In the genomic region with DNA sequence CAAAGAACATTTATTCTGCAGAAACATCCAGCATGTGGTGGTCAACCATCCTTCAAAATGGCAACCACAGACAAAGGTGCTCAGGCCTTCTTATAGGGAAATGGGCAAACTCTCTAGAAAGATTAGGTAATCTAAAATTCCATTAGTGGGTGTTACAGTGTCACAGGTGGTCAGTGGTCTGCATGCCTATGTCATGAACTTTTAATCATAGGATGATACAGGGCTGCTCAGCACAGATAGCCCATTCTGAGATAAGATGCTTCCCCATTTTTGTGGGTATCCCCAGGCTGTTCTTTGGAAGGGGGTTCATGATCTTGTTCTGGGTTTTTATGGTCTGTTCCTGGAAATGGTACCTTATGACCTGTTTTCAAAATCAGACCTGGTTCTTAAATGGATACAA, we compare ENCODE assay signal across 22 mouse cellular contexts. TPM values are rescaled to one million over a fixed set of nuclear protein-coding genes. Genes with fewer than 3 reads are reported as not detected.
DNase-seq lines count a peak whose midpoint lies in the region; ATAC-seq and TF ChIP-seq lines count a peak whose summit lies in the region.
"Had no signal": no experiment of that assay in that cellular context is flagged by ENCODE, and none has a peak within 500 bp of the region (broad histone marks: within the 10 kb centered on the region; RNA-seq: fewer than 3 reads in every experiment).

No protein-coding gene starts in this region.

- H3K9me3 ChIP-seq in G1E (replicated peaks) (no peaks in the 10 kb centered on the region), MEL (replicated peaks; ENCODE audit: insufficient read depth, low read length) (no peaks in the 10 kb centered on the region)

- no peaks in the 10 kb centered on the region for H3K27me3 ChIP-seq in G1E (ENCODE audit: insufficient read depth, low read length)
- H3K27me3 ChIP-seq in MEL (ENCODE audit: control insufficient read depth in 1 of 2, insufficient read depth in 2 of 2, low read length in 2 of 2) = no peaks in the 10 kb centered on the region
- H3K27me3 ChIP-seq: Patski had no signal

- H3K4me1 ChIP-seq in G1E (ENCODE audit: insufficient read depth, low read depth, low read length) (0 out of 2 replicates have a peak, but pooled peaks cover 3% of the 10 kb centered on the region), MEL (ENCODE audit: control insufficient read depth in 1 of 2, insufficient read depth in 2 of 2, low read length in 2 of 2) (peaks cover 0 to 4% of the 10 kb centered on the region in 2 experiments; a peak in 2 of 4 replicates)

- no peaks in the 10 kb centered on the region for H3K36me3 ChIP-seq in G1E (replicated peaks)
- H3K36me3 ChIP-seq in MEL (ENCODE audit: control insufficient read depth in 1 of 2, insufficient read depth in 2 of 2, low read length in 2 of 2) = peaks cover 0 to 4% of the 10 kb centered on the region in 2 experiments; a peak in 1 of 4 replicates

- ATAC-seq in G1E (ENCODE audit: extremely low read depth, insufficient number of reproducible peaks, low FRiP score, poor library complexity, severe bottlenecking) = peak; percentile 48; the same call in 1 of the 2 replicates
- ATAC-seq: activated CD4-positive, CD25-positive, alpha-beta regulatory T cell, adult 4 months; CD4-positive, CD25-positive, alpha-beta regulatory T cell, adult 4 months; Patski had no signal

- TF ChIP-seq EP300 in MEL (IDR thresholded peaks at IDR 0.05; ENCODE audit: low read depth in 1 of 2, low read length in 2 of 2) = peak; percentile 50 to 66

- no peak overlapping the region for H3K27ac ChIP-seq in MEL (ENCODE audit: control insufficient read depth, low read depth, low read length)

- H3K4me3 ChIP-seq in G1E (ENCODE audit: low read depth, low read length) (no peak overlapping the region), MEL (ENCODE audit: control insufficient read depth in 1 of 2, insufficient read depth in 1 of 2, low read depth in 2 of 2, low read length in 2 of 2) (no peak overlapping the region)

- no peak overlapping the region for H3K9ac ChIP-seq in MEL (ENCODE audit: control insufficient read depth, low read depth, low read length, poor library complexity, severe bottlenecking)

- TF ChIP-seq RAD21 in MEL (IDR thresholded peaks at IDR 0.05; ENCODE audit: low read depth, low read length) = no peak

- no peak for TF ChIP-seq POLR2A in MEL (IDR thresholded peaks at IDR 0.05; ENCODE audit: control insufficient read depth in 1 of 2, insufficient read depth in 1 of 2, low read depth in 1 of 2, low read length in 2 of 2, poor library complexity in 1 of 2)

- TF ChIP-seq CTCF in G1E (IDR thresholded peaks at IDR 0.05; ENCODE audit: low read depth, low read length) = no peak
- no peak for TF ChIP-seq CTCF in MEL (IDR thresholded peaks at IDR 0.05 in 2 of 3, conservative IDR thresholded peaks at IDR 0.05 in 1 of 3; ENCODE audit: control insufficient read depth in 1 of 3, insufficient read depth in 1 of 3, low read depth in 2 of 3, low read length in 3 of 3, poor library complexity in 1 of 3, severe bottlenecking in 1 of 3)

- DNase-seq in G1E (ENCODE audit: low spot score) (no peak), MEL (ENCODE audit: low read depth, low spot score) (peak; percentile 13), MEL-GATA-1-ER (ENCODE audit: extremely low read depth, low read depth) (peak; percentile 7)
- no peak for DNase-seq in right cerebral cortex, postnatal 36 days (ENCODE audit: low spot score in 2 of 2)
- DNase-seq in heart, adult 11 months = no peak
- DNase-seq in layer of hippocampus, adult 8-10 months (ENCODE audit: low spot score in 2 of 2) = no peak
- DNase-seq: adrenal gland, adult 2 months; adrenal gland, adult 8-10 months; adrenal gland, postnatal 10 days; adrenal gland, postnatal 14 days; adrenal gland, postnatal 25 days; adrenal gland, postnatal 36 days; B cell, adult 2 months; cerebellum, adult 11 months; cerebellum, adult 11-12 months; cerebellum, adult 18-20 months; cerebellum, adult 2 months; cerebellum, adult 8-10 months; cerebellum, adult 9-10 months had no signal

- H3K79me2 ChIP-seq in MEL (ENCODE audit: control insufficient read depth, insufficient read depth, low read length, poor library complexity) = no peaks in the 10 kb centered on the region

TF ChIP-seq in MEL, 35 proteins besides CTCF, POLR2A, EP300 and RAD21:
- TF ChIP-seq BHLHE40 (IDR thresholded peaks at IDR 0.05; ENCODE audit: borderline replicate concordance, low read depth, low read length) (no peak), UBTF (IDR thresholded peaks at IDR 0.05; ENCODE audit: borderline replicate concordance, insufficient read depth, low read depth, low read length) (no peak), USF1 (IDR thresholded peaks at IDR 0.05; ENCODE audit: low read depth, low read length) (no peak), TCF12 (IDR thresholded peaks at IDR 0.05; ENCODE audit: low read depth, low read length) (peak; percentile 79), GATA1 (IDR thresholded peaks at IDR 0.05; ENCODE audit: low read depth, low read length) (peak; percentile 67), CHD2 (IDR thresholded peaks at IDR 0.05; ENCODE audit: low read length) (no peak), ZC3H11A (IDR thresholded peaks at IDR 0.05; ENCODE audit: low read depth, low read length) (no peak), TBP (IDR thresholded peaks at IDR 0.05; ENCODE audit: low read depth, low read length) (no peak), MYB (IDR thresholded peaks at IDR 0.05; ENCODE audit: low read depth, low read length) (no peak), ETS1 (IDR thresholded peaks at IDR 0.05; ENCODE audit: low read depth, low read length) (peak; percentile 53; the same call in 1 of the 2 replicates), KAT2A (conservative IDR thresholded peaks at IDR 0.05; ENCODE audit: low read depth, low read length) (no peak), NRF1 (IDR thresholded peaks at IDR 0.05; ENCODE audit: insufficient read depth, low read depth, low read length, poor library complexity, severe bottlenecking) (no peak), MAFK (IDR thresholded peaks at IDR 0.05; ENCODE audit: borderline replicate concordance, low read depth, low read length) (no peak)

RNA-seq across cellular contexts. Expression of a gene that starts 49.1 kb away (rescaled TPM):
- total RNA-seq in G1E (2014; fragmentation: Nextera tagmentation) = 3.2 and 4.2 TPM in 2 replicates
- 4.0 and 6.2 TPM in 2 replicates for total RNA-seq in G1E (2017)
- polyA plus RNA-seq in G1E (2012) = 37.4 and 52.7 TPM in 2 replicates
- 9.4 and 11.1 TPM in 2 replicates for total RNA-seq in MEL (2012; rRNA removed)
- polyA plus RNA-seq in MEL (2012; ENCODE audit: insufficient read depth in 1 of 2, insufficient read length in 2 of 2, low read depth in 1 of 2, low replicate concordance in 2 of 2, missing spikeins in 1 of 2) = 10 to 100 TPM in 1 of 2 experiments, not detected in 1; 14.1 TPM
- 10 to 100 TPM; 25.7 to 42.9 (median 33.2) TPM for total RNA-seq in layer of hippocampus, adult 8-10 months (2022)

Comparison
In these comparisons a context has a peak if more than half of its experiments do, and no peak if none do; other contexts are left out.
1. DNase-seq: peak in MEL (single experiment) and MEL-GATA-1-ER (single experiment); none in G1E (single experiment), right cerebral cortex, postnatal 36 days (0 of 2), heart, adult 11 months (single experiment) and layer of hippocampus, adult 8-10 months (0 of 2).